Mouse (Mus musculus) lung, postnatal 0 days (tissue): ENCODE measurements around the gene Diras1.

Experiments used
- CTCF ChIP-seq: IDR thresholded peaks from 2 replicates; pipeline ENCODE4 v1.5.1; 2016; ENCODE audit warnings: antibody characterized with exemption, mild to moderate bottlenecking
- EP300 ChIP-seq: IDR thresholded peaks from 2 replicates; pipeline ENCODE4 v1.6.1; 2016; ENCODE audit warnings: antibody characterized with exemption, mild to moderate bottlenecking, control low read depth

- TF ChIP-seq CTCF, result no peak
- no peak for TF ChIP-seq EP300
Measured at GRCm38 (mm10) chr10:81055169-81055568, 29.7 kb upstream of the Diras1 start.
